Mouse (Mus musculus) ES-CJ7 (cell line): ENCODE data around the gene Cep63.
A peak's percentile ranks its signal among the peaks of the same experiment; 100 is the strongest.

Experiments used
- DNase-seq: peaks from one replicate; pipeline ENCODE4 v3.0.0; 2011; ENCODE audit warnings: low read depth, low spot score

Gene Cep63

DNA sequence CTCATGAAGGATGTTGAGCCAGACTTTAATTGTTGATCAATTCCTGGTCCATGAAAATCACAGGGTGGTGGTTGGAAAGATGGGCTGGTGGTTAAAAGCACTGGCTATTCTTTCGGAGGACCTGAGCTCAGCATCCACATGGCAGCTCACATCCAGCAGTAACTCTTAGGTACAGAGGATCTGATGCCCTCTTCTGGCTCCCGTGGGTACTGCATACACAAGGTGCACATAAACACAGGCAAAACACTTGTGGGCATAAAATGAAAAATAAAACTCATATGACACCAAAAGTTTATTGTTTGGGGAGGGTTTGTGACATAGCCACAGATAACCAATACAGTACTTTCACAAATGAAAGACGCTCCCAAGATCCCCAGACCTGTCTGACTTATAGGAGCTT is 67.9 kb downstream of the Cep63 start:
- DNase-seq = peak; percentile 38

DNA sequence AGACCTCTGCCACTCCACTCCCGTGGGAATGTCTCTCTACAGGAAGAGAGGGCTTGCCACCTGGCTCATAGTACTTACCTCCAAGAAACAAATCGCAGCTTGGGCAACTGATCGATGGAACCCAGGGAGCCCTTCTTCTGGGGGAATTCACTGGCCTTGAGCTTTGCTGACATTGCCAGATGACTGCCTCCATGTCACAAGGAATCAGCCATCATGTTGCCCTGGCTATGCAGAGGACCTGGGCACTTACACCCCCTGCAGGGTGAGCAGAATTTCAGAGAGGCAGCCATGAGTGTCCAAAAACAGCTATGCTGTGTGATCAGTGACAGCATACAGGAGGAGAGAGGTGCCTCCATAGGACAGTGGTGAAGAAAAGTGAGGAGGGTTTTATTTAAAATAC is 72.6 kb downstream of the Cep63 start:
- DNase-seq = no peak

DNA sequence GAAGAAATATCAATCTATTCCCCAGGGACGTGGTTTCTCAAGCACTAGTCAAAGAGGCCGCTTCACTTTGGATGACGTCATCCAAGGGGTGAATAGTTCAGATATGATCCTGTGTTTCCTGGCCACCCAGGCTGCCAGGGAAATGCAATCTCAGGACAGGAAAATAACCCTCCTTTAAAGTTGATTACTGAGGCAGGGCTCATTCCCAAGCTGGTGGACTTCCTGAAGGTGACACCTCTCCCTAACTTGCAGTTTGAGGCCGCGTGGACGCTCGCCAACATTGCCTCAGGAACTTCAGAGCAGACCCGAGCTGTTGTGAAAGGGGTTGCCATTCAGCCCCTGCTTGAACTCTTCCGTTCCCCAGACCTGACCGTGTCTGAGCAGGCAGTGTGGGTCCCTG is 74.6 kb downstream of the Cep63 start:
- no peak for DNase-seq

DNA sequence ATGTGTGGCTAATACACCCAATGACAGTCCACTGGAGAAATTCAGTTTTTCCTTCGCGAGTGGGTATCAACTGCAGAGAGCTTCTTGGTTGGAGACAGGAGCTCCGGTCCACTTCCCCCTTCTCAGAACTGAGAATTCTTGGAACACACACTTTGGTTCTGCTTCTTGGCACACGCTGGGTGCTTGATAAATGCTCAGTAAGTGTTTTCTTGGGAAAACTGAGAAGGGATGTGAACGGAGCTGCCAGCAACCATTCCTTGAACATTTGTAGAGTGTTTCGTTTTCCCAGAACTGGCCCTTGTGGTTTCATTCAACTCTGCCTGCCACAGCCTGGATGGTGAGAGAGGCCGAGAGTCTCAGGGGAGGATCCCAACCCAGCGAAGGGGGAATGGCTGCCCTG is 77.1 kb downstream of the Cep63 start:
- DNase-seq = no peak

DNA sequence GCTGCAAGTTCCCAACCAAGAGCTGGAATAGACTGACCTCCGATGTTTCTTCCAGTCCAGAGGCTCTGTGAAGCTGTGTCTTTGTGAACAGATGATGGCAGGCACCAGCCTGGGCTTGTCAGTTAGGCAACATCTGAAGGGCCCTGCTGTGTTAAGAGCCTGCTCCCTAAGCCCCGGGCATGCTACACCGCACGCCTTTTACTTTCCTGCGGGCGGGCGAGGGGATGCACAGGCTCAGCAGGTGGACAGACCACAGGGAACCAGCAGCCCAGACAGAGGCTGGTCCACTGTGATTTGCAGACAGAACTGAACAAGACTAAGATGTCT is 79.3 kb downstream of the Cep63 start:
- DNase-seq = no peak

DNA sequence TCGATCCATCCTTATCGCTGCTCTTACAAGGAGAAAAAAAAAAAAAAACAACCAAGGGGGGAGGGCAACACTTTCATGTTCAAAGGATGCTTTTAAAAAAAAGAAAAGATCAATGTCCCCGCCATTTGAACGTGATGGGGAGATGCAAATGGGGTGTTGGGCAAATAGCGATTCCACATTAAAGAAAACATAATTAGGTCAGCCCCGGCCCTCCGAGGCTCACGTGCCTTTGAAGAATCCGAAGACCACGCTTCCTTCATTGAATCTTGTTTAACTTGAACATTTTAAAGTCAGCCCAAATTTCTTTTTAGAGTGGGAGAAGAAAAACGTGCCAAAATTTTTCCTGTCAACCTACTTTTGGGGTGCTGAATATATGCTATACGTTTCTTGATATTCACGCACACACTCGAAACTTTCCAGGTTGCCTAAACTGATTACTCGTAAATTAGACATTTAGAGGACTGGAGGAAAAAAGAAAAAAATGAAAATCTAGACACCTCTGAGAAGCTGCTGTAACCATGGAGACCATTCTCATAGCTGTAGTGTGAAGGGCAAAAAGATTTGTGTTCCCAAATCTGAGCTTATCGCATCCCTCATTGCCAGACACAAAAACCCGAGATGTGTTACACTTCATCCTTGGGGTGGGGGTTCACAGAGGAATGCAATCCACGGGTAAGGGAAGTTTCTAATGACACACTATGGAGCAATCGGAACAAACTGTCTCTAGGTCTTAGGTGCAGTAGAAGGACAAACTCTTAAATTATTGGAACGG is 79.9 kb downstream of the Cep63 start:
- DNase-seq = no peak

DNA sequence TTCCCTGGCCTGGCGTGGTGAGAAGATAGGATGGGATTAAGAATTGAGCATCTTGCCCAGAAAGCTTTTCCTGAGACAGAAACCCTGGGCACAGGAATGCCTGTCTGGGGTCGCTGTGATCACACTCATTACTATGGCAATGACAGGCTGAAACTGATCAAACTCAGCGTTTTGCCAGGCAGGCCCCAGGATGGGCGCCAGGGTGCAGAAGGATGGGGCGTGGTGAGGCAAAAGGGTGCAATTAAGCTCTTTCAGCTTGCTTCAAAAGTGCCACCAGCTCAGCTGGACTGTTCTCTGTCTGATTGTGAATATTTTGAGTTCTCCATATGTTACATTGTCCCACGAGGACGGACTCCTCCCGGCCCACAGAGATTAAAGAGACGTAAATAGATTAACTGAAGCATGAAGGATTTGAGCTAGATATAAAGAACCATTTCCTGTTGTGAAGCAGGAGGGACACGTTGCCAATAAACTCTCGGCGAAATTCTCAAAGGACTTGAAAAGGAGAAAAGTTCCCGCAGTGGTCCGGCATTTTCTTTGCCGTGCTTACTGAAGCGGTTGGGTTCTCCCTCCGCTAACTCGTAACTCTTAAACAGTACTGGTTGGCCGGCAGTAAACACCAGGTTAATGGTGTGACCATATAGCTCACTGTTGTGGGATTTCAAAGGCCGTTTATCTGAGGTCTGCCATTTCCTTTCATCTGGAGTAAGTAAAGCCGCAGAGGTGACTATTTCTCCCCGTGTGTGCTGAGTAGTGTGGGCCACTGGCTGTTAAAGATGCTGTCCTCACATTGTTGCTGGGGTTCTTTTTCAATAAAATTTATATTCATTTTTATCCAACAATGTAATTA is 80.7 kb downstream of the Cep63 start:
- no peak for DNase-seq

DNA sequence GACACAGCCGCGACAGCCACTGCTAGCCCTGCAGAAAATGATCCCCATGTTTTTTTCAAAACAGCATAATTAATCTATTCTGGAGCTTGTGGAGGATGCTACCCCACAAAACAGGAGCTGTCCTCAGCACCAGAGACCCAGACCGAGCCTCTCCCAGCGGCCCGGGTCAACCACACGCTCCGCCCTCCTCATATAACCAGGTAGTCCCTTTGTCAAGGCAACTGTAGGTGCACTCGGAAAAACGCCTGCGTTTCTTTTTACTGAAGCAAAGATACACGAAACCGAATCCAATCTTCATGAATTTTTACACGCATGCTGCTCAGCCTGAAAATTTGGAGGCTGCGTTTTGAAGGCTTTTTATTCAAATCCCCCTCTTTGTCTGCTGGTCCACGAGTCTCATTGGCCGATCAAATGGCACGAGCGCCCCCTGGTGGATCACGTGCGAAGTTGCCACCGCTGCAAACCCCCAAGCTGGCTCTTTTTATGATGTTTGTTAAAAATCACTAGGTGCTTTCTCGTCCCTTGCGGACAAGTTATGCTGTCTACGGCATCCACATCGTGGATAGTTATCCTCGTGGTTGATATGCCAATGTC is 81.5 kb downstream of the Cep63 start:
- DNase-seq = peak; percentile 78

DNA sequence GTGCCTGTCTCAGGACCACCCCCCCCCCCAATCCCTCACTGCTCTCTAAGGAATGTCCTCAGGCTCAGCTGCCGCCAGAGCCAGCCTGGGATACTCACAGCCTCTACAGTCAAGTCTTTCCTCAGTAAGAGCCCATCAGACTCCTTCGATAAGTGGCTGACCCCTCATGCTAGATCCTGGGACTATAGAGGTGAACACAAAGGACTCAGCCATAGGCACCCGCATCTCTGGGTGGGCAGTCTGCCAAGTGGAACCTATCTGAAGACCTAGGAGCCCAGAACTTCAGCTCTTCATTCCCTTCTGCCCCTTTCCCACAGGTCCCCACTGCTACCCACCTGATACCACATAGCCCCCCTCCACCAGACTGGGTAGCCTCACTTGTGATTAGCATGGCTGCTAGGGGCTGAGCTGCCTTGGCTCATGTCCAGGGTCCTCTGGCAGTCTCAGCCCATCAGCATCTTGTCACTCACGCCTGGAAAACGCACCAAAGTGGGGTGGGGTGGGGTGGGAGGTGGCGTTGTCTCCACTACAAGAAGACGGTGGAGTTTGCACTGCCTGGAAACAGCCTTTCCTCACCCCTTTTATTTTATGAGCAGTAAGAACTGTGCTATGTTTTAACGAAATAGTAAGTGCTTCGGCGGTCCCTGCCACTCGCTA is 82.1 kb downstream of the Cep63 start:
- no peak for DNase-seq

DNA sequence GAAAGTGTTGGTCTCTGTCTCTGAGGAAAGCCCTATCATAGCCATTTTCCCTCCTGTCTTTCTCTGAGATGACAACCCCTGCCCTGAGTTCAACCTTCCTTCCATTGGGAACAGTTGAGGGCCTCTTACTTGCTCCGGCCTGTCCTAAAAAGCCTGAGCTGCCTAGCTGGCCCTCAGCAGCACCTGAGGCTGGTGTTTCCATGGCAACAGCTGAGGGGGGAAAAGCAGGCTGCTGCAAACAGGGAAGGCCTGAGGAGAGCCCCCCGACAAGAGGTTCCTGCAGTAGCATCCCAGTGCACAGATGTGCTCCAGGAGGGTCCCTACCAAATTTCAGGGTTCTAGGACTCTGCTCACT is 82.6 kb downstream of the Cep63 start:
- DNase-seq = no peak

DNA sequence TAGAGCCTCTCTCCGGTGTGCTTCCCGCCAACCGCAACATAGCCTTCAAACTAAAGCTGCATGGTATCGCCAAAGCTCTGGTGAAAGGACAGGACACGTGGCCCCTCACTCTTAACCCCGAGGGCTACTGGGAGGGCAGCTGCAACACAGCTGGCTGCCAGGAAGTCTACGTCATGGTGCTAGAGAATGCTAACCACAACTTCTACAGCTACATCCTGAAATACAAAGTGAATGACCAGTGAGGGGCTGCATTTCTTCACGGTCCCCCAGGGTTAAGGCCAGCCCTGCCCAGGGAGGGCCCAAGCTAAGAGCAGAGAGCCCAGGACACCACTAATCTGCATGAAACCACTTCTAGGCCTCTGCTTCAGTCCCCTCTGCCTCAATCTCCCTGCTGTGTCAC is 83.8 kb downstream of the Cep63 start:
- no peak for DNase-seq

DNA sequence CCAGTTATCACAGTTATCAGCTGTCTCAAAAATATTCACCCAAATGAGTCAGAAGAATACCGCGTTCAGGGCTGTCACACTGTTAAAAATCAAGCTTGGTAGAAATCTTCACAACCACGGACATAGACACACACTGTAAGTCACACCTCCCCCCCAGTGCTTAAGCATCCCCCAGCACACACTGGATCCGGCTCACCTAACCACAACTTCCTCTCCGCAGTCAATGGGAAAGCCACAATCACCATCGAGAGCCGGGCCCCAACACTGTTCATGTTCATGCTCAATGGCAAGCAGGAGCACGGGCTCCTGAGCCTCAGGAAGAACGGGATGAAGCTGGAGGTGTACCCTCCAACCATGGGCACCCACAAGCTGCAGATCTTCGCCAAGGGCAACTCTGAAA is 84.7 kb downstream of the Cep63 start:
- DNase-seq = no peak

DNA sequence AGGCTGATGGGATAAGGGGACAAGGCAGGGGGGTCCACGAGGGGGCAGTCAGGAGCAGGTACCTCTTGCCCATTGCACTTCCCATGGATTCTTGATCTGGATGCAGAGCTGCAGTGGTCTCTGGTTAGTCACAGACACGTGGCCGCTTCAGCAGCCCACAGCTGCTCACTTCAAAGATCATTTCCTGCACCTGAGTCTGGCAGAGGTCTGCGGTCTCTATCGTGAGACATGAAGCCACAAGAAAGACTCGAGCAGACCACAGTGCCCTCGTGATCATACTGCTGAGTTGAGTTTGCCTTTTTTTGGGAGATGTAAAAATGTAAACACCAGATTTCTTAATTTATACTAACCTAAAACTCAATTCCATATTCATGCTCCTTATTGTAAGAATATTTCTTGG is 86.6 kb downstream of the Cep63 start:
- DNase-seq = no peak

DNA sequence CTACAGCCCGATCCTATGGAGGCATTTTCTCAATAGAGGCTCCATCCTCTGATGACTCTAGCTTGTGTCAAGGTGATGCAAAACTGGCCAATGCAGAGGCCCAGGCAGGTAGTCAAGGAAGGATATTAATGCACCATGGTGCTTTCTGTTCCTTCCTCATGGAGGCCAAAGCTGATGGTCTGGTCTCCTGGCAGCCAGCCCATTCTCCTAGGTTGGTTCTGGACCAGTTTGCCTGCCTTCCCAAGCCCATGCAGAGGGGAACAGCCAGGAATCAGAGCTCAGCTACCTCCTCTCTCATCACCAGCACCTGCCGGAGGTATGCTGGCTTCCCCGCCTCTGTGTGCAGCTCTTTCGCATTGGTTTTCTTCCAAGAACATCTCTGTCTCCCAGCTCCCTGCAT is 89.4 kb downstream of the Cep63 start:
- DNase-seq = no peak
